Mouse (Mus musculus): Measurements from ENCODE around the gene 1700037H04Rik. TPM values are rescaled to one million over a fixed set of nuclear protein-coding genes. Genes with fewer than 3 reads are reported as not detected.

Gene 1700037H04Rik
- 58.1 and 61.6 TPM in 2 replicates for polyA plus RNA-seq (2015; fragmentation: Nextera tagmentation; extraction: Ambion mirVana)

DNA sequence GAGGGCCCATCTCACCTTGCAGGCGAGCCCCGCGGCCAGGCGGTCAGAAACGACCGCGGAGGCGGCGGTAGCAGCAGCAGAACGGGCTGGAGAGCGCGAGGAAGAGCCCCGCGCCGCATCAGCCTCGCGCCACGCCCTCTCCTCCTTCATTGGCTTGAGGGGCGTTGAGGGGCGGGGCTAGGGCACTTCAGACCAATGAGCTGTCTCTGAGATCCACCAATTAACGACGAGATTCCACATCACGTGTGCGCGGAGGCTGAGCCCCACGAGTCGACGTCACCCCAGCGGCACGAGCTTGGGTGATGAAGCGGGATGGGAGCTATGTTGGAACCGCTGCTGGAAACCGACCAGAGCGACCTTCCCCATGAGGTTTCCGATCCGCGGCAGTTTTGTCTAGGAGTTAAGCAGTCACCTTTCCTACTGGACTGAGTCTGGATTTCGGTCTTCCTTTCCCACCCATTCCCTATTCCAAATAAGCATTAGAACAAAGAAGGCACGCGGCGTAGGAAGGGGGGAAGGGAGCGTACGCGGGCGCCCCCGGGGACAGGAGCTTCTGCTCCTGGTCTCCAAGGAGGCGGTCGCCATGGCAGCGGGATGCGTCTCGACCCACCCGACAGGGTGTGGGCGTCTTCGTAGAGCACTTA lies at the start of gene 1700037H04Rik:
Gene 1700037H04Rik, minus strand, starts transcription at position 144 of the 644 bp plus-strand sequence.
- H3K4me2 ChIP-seq (ENCODE audit: low read depth, low read length) = peak within 1 kb of the TSS; percentile 93
- H3K27me3 ChIP-seq (ENCODE audit: insufficient read depth, low read length) = no peaks in the 10 kb centered on the region
- TF ChIP-seq EP300 (IDR thresholded peaks at IDR 0.05; ENCODE audit: low read depth) (no peak), CTCF (IDR thresholded peaks at IDR 0.05; ENCODE audit: low read depth) (no peak)
- under 1% methylated on average over 52 of the region's 54 CpGs for WGBS (ENCODE audit: insufficient replicate concordance)
- H3K4me1 ChIP-seq (ENCODE audit: insufficient read depth) = peaks cover 24% of the 10 kb centered on the region
- peak within 1 kb of the TSS; percentile 85 for H3K27ac ChIP-seq (ENCODE audit: low read depth)
- DNase-seq = peak; percentile 98
- H3K4me3 ChIP-seq (ENCODE audit: low read depth, low read length) = peak within 1 kb of the TSS; percentile 61
- no peaks in the 10 kb centered on the region; the same call in 1 of the 2 replicates for H3K36me3 ChIP-seq (replicated peaks; ENCODE audit: insufficient read depth, low read length)
- H3K9me3 ChIP-seq (ENCODE audit: low read length) = no peaks in the 10 kb centered on the region
- peak within 1 kb of the TSS; percentile 75 for H3K9ac ChIP-seq (replicated peaks)
- peak; percentile 97 for ATAC-seq

- 44% methylated on average over 4 of the region's 4 CpGs for WGBS (ENCODE audit: insufficient replicate concordance)
- peak overlapping the region; percentile 70 for H3K4me2 ChIP-seq (ENCODE audit: low read depth, low read length)
- H3K9me3 ChIP-seq (ENCODE audit: low read length) = no peaks in the 10 kb centered on the region
- H3K27me3 ChIP-seq (ENCODE audit: insufficient read depth, low read length) = no peaks in the 10 kb centered on the region
- peaks cover 10% of the 10 kb centered on the region for H3K36me3 ChIP-seq (replicated peaks; ENCODE audit: insufficient read depth, low read length)
- H3K27ac ChIP-seq (ENCODE audit: low read depth) = peak overlapping the region; percentile 91
- H3K9ac ChIP-seq (replicated peaks) = peak overlapping the region; percentile 74; the same call in 1 of the 2 replicates
- H3K4me1 ChIP-seq (ENCODE audit: insufficient read depth) = peaks cover 75% of the 10 kb centered on the region
- peak; percentile 69 for DNase-seq
- H3K4me3 ChIP-seq (ENCODE audit: low read depth, low read length) = peak overlapping the region; percentile 69; the same call in 1 of the 2 replicates
- TF ChIP-seq EP300 (IDR thresholded peaks at IDR 0.05; ENCODE audit: low read depth) (peak; percentile 96), CTCF (IDR thresholded peaks at IDR 0.05; ENCODE audit: low read depth) (no peak)
- ATAC-seq = peak; percentile 31
These were observed 49.4 kb upstream of the 1700037H04Rik start for GRCm38 (mm10) chr2:131209125-131209795.

- Histone ChIP-seq H3K4me1 (ENCODE audit: insufficient read depth) (peaks cover 74% of the 10 kb centered on the region), H3K9ac (replicated peaks) (no peak overlapping the region)
These were observed 48.5 kb upstream of the 1700037H04Rik start for GRCm38 (mm10) chr2:131208356-131208755.

DNA sequence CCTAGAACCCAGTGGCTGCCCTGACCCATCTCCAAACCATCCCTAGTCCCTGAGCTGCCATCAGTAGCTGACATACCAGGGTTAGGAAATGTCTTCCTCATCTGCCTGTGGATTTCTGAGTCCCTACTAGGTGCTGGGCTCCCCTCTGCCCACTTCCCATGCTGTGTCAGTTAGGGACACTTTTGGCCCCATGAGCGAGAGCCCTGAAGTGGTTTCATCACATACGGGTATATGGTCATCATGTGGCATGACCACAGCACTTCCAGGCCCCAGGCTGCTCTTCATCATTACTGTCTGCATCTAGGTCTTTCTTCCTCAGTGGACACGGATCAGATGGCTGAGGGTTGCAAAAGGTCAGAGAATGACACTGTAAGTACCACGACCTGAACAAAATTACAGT lies 46.9 kb upstream of the 1700037H04Rik start, which contains the start of gene Ap5s1:
Gene Ap5s1, plus strand, starts transcription at position 301 of the 400 bp plus-strand sequence.
- peak within 1 kb of the TSS; percentile 1; the same call in 1 of the 2 replicates for H3K4me2 ChIP-seq (ENCODE audit: low read depth, low read length)
- TF ChIP-seq EP300 (IDR thresholded peaks at IDR 0.05; ENCODE audit: low read depth) (no peak), CTCF (IDR thresholded peaks at IDR 0.05; ENCODE audit: low read depth) (no peak)
- H3K4me1 ChIP-seq (ENCODE audit: insufficient read depth) = peaks cover 62% of the 10 kb centered on the region
- no peak within 1 kb of the TSS for H3K4me3 ChIP-seq (ENCODE audit: low read depth, low read length)
- ATAC-seq = no peak
- H3K9ac ChIP-seq (replicated peaks) = 0 out of 2 replicates have a peak within 1 kb of the TSS, but pooled peaks have one; percentile 1
- WGBS (ENCODE audit: insufficient replicate concordance) = 74% methylated on average over 4 of the region's 4 CpGs
- peak within 1 kb of the TSS; percentile 77 for H3K27ac ChIP-seq (ENCODE audit: low read depth)
- no peaks in the 10 kb centered on the region for H3K27me3 ChIP-seq (ENCODE audit: insufficient read depth, low read length)
- no peaks in the 10 kb centered on the region for H3K9me3 ChIP-seq (ENCODE audit: low read length)
- peaks cover under 1% of the 10 kb centered on the region; the same call in 1 of the 2 replicates for H3K36me3 ChIP-seq (replicated peaks; ENCODE audit: insufficient read depth, low read length)
- DNase-seq = peak; percentile 13

More at GRCm38 (mm10) chr2:131208356-131208755, 48.5 kb upstream of the 1700037H04Rik start:
- H3K9me3 ChIP-seq (ENCODE audit: low read length) = no peaks in the 10 kb centered on the region
- ATAC-seq = no peak
- no peak overlapping the region for H3K4me2 ChIP-seq (ENCODE audit: low read depth, low read length)
- TF ChIP-seq CTCF (IDR thresholded peaks at IDR 0.05; ENCODE audit: low read depth) (no peak), EP300 (IDR thresholded peaks at IDR 0.05; ENCODE audit: low read depth) (no peak)
- no peaks in the 10 kb centered on the region for H3K27me3 ChIP-seq (ENCODE audit: insufficient read depth, low read length)
- 88% methylated on average over 2 of the region's 2 CpGs for whole genome bisulfite sequencing (ENCODE audit: insufficient replicate concordance)
- 0 out of 2 replicates have a peak overlapping the region, but pooled peaks have one; percentile 91 for H3K27ac ChIP-seq (ENCODE audit: low read depth)
- no peak overlapping the region for H3K4me3 ChIP-seq (ENCODE audit: low read depth, low read length)
- peaks cover 10% of the 10 kb centered on the region for H3K36me3 ChIP-seq (replicated peaks; ENCODE audit: insufficient read depth, low read length)
- no peak for DNase-seq

DNA sequence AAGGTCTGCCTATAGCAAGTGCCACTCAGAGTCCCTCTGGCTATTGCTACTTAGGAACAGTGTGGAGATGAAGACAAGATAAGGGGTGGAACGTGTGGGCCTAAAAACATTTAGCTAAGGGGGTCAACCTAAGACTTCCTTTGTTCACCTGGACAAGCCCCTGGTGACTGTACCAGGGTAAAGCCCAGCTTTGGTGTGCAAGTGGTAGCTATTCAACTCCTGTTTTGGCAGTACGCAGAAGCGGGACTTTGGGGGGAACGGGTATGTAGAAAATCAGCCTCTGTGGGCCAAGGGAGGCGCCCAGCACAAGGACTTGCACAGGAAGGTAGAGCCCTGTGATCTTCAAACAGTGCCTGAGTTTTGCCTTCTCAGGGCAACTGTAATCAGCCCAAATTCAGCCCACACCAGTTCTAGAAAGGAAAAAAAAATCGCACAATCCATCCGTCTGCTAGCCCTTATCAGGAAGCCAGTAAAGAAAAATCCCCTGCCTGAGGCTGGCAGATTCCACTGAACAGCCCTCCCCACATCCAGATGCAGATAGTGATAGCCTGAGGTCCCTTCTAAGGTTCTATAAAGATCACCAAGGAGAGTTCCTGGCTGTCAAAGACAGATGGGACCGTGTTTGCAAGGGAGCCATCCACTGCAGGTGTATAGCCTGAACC lies 45.8 kb upstream of the 1700037H04Rik start:
- H3K4me1 ChIP-seq (ENCODE audit: insufficient read depth) = peaks cover 56% of the 10 kb centered on the region
- WGBS (ENCODE audit: insufficient replicate concordance) = 57% methylated on average over 8 of the region's 8 CpGs
- H3K9me3 ChIP-seq (ENCODE audit: low read length) = no peaks in the 10 kb centered on the region
- no peak for TF ChIP-seq CTCF (IDR thresholded peaks at IDR 0.05; ENCODE audit: low read depth)
- TF ChIP-seq EP300 (IDR thresholded peaks at IDR 0.05; ENCODE audit: low read depth) = peak; percentile 100
- H3K4me2 ChIP-seq (ENCODE audit: low read depth, low read length) = peak overlapping the region; percentile 1; the same call in 1 of the 2 replicates
- H3K36me3 ChIP-seq (replicated peaks; ENCODE audit: insufficient read depth, low read length) = peaks cover 9% of the 10 kb centered on the region; the same call in 1 of the 2 replicates
- ATAC-seq (peak; percentile 40), DNase-seq (peak; percentile 68)
- no peaks in the 10 kb centered on the region for H3K27me3 ChIP-seq (ENCODE audit: insufficient read depth, low read length)
- 0 out of 2 replicates have a peak overlapping the region, but pooled peaks have one; percentile 1 for H3K9ac ChIP-seq (replicated peaks)
- peak overlapping the region; percentile 77 for H3K27ac ChIP-seq (ENCODE audit: low read depth)
- H3K4me3 ChIP-seq (ENCODE audit: low read depth, low read length) = no peak overlapping the region

Data from liver, postnatal 0 days (tissue).